ENCODE assay signal across 1 mouse cellular context in genomic region chr7:30008020-30008690, GRCm38 (mm10).
TF ChIP-seq lines count a peak whose summit lies in the region.

No protein-coding gene starts in this region.

TF ChIP-seq in CH12.LX, 34 proteins besides CTCF, POLR2A, EP300 and RAD21 (continued from another document):
- TF ChIP-seq JUN (IDR thresholded peaks at IDR 0.05; ENCODE audit: insufficient read depth, low read depth, low read length), result no peak
- TF ChIP-seq HCFC1 (IDR thresholded peaks at IDR 0.05; ENCODE audit: low read depth, low read length), result no peak
- TF ChIP-seq POLR2AphosphoS2 (IDR thresholded peaks at IDR 0.05; ENCODE audit: low read depth, low read length), result no peak
- TF ChIP-seq KAT2A (IDR thresholded peaks at IDR 0.05; ENCODE audit: insufficient replicate concordance, low read length), result no peak
- no peak for TF ChIP-seq NRF1 (IDR thresholded peaks at IDR 0.05; ENCODE audit: low read depth, low read length)
- no peak for TF ChIP-seq PAX5 (IDR thresholded peaks at IDR 0.05; ENCODE audit: low read length)
